Mouse (Mus musculus) G1E-ER4 (cell line): ENCODE measurements around the gene Gng11. TPM values are rescaled to one million over a fixed set of nuclear protein-coding genes. Genes with fewer than 3 reads are reported as not detected.

ENCODE experiments used
- GATA1 ChIP-seq: IDR thresholded peaks from one replicate; pipeline ENCODE4 v1.8.0; 2012; ENCODE audit warnings: low read length, inconsistent platforms
- polyA plus RNA-seq: library from polyadenylated mRNA; stranded (reverse); fragments of >175 nt; gene quantifications from 2 replicates; pipeline ENCODE4 v1.2.3, GENCODE M21; 2012

The Gng11 gene
- polyA plus RNA-seq = not detected in 2 replicates

GRCm38 (mm10) chr6:4003890-4004306 lies at the start of gene Gng11:
TSS of gene Gng11 (plus strand) at chr6:4003904.
- TF ChIP-seq GATA1 = no peak

- TF ChIP-seq GATA1 = no peak
Measured at GRCm38 (mm10) chr6:3954969-3955368, 48.7 kb upstream of the Gng11 start.

GRCm38 (mm10) chr6:3967676-3968626 lies 35.8 kb upstream of the Gng11 start:
- TF ChIP-seq GATA1 = no peak

DNA sequence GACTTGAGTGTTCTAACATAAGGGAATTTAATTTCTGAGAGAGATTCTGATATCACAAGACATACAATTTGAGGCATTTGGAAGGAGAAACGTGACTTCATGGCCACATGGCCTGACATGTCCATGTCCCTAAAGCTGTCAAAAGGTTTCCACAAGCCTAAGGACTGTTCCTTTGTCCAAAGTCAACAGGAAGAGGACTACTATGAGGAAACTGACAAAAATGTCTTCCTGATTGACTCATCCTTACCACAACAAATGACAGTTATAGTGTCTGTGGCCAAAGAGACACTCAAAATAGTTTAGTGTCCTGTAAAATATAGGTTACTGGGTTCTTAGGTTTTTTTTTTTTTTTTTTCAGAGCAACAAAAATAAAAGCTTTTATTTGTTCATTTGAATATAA lies 30.0 kb upstream of the Gng11 start:
- TF ChIP-seq GATA1 = no peak

DNA sequence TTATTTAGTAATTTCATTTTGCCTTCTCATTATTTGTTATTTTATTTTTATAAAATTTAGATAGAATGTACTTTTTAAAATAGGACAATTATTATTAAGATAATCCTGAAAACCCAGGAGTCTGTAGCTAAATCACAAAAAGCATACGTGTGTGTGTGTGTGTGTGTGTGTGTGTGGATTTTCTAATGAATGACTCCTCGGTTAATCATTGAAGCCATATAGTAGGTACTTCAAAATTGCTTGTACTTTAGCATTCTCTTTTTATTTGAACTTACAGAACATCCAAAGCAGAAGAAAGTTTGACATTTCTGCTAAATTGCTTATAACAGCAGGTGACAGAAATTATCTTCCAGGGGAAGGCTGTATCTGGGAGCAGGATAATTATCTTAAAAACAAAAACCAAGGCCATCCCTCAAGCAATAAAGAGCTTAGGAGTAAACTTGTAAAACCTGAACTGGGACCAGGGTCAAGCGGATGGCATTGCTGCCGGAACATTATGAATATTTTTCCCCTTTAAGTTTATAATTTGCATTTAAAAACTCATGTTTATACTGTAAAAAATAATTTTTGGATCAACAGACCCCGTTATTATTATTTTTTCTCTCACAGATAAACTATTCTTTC lies 20.9 kb upstream of the Gng11 start:
- no peak for TF ChIP-seq GATA1

- TF ChIP-seq GATA1 = no peak
Measured at GRCm38 (mm10) chr6:3988750-3989149, 15.0 kb upstream of the Gng11 start, which contains the start of gene Tfpi2. TSS of gene Tfpi2 (minus strand) at chr6:3988919.

DNA sequence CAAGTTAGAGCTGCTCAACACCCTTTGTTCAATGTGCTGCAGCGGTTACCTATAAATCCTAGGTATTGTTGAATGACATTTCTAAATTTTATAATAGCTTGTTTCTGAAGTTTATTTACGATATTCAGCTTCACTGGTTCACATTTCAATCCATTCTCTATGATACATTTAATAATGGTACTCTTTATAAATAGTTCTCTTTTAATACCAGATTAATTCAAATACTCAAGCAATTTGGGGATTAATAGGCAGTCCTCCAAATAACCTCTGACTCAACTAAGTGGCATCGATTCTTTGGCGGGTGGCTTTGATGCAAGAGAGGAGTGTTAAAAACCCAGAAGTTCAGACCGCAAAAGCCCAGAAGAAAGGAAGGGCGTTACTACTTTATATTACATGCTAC lies 10.2 kb upstream of the Gng11 start, which contains the start of gene Gngt1:
Gngt1 (plus strand) TSS at position 301 of the 400 bp plus-strand sequence.
- no peak for TF ChIP-seq GATA1

- no peak for TF ChIP-seq GATA1
Measured at GRCm38 (mm10) chr6:3998089-3998488, 5.6 kb upstream of the Gng11 start.

- TF ChIP-seq GATA1 = no peak
Measured at GRCm38 (mm10) chr6:3999296-3999695, 4.4 kb upstream of the Gng11 start.

DNA sequence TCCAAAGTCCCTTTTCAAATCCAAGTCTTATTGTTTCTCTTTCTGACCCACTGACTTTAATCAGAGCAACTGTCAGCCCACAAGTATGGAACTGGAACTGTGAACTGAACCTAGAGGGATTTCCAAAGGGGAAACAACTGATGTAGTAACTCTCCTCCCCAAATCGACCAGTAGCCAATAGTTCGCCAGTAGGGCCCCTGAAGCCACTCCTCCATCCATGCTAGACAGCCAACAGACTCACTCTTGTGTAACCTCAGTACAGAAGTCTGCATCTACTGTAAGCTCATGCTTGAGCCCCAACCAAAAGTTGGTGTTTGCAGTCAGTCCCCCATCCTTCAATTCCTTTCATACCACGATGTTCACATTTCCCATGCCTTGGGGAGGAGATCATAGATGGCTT lies 3.0 kb upstream of the Gng11 start:
- TF ChIP-seq GATA1 = no peak

DNA sequence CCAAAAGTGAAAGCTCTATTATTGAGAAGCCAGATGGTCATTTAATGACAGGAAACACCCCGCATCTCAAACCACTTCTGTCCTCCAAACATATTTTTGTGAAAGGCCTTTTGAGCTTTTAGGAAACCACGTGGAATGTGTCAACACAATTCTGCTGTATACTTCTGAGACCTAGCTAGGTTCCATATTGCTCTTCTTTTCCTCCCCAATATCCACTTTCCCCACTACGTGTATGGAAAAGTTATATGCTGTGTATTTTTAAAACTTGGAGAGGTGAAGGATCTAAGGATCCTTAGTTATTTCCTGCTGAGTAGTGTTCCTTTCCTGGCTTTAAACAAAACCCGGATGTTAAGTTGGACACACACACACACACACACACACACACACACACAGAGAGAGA lies 259 bp upstream of the Gng11 start:
- no peak for TF ChIP-seq GATA1

GRCm38 (mm10) chr6:4004808-4005207 lies 1.1 kb downstream of the Gng11 start:
- TF ChIP-seq GATA1 = no peak

GRCm38 (mm10) chr6:4008501-4009040 lies 4.9 kb downstream of the Gng11 start:
- TF ChIP-seq GATA1 = no peak

- no peak for TF ChIP-seq GATA1
Measured at GRCm38 (mm10) chr6:4009548-4009947, 5.8 kb downstream of the Gng11 start.

DNA sequence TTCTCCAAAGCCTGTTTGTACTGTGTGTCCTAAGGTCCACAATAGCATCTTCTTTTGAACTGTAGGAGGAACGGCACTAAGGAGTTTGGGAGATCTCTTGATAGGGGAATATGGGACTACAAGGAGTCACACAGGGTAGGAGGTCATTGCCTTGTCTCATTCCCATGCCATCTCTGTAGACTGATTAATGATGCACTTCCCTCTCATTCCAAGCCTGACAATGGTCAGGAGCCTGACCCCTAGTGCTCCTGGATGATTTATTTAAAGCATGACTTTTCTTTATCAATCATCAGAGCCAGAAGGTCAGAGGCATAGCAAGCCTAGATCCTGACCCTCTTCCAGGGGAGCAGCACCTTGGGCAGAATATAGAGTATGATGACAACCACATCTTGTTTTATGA lies 18.9 kb downstream of the Gng11 start:
- no peak for TF ChIP-seq GATA1

DNA sequence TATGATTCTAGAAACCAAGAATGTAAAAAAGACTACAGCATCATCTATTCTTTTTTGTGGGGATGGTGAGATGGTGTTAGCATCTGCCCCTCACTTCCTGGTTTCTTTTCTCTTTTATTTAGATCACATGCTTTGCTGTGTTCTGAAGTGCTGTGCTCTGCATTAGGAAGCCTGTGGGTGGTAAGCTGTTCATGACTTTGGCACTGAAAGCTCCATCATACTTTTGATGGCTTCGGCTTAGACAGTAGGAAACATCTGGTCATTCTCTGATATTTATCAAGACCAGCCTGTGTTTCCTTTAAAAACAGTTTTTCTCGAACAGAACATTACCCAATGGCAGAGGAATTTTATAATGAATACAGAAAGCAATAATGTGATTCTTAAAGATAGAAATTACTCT lies 22.7 kb downstream of the Gng11 start:
- no peak for TF ChIP-seq GATA1

DNA sequence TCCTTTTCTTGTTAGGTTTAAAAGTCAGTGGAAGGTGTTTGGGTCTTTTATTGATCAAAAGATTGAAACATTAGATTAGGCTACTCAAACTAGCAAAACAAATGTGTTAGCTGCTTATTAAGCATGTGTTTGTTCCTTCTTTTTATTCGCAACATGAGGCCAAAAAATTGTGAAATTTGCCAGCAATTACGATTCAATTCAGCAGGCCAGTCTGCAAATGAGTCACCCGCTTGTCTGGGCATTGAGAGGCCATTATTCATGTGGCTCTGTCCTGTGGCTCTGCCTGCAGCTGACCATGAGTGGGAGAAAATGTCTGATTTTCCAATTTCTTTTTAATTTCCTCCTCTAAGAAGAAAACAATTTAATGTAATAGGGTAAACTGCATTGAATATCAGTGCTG lies 27.3 kb downstream of the Gng11 start:
- TF ChIP-seq GATA1 = no peak
